Mouse (Mus musculus) retina, postnatal 1 day (tissue): ENCODE results near the gene Mapk6.

Experiments used
- DNase-seq: peaks from one replicate; pipeline ENCODE4 v3.0.0-alpha.2; 2012

Mapk6 gene

GRCm38 (mm10) chr9:75424358-75425150, 14.7 kb upstream of the Mapk6 start:
- DNase-seq = no peak

GRCm38 (mm10) chr9:75423683-75424082, 13.9 kb upstream of the Mapk6 start:
- DNase-seq = no peak

- no peak for DNase-seq
Measured at GRCm38 (mm10) chr9:75422251-75422691, 12.5 kb upstream of the Mapk6 start.

- no peak for DNase-seq
Measured at GRCm38 (mm10) chr9:75414204-75414603, 4.4 kb upstream of the Mapk6 start.

DNA sequence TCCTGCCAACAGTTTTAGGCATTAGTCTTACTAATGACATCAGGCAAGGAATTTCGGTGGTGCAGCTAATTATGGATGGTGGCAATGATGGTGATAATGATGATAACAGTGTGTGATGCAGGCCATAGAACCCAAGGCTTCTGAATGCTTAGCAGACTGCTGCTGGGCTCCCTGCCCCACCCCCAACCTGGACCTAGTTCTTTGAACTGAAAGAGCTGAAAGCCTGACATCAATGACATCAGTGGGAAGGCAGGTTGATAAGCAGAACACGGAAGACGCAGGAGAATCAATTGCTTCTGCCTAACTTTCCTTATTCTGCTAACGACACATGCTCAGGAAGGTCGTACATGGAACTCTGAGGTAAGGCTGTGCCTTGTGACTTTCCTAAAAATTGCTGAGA, 3.4 kb upstream of the Mapk6 start:
- no peak for DNase-seq

DNA sequence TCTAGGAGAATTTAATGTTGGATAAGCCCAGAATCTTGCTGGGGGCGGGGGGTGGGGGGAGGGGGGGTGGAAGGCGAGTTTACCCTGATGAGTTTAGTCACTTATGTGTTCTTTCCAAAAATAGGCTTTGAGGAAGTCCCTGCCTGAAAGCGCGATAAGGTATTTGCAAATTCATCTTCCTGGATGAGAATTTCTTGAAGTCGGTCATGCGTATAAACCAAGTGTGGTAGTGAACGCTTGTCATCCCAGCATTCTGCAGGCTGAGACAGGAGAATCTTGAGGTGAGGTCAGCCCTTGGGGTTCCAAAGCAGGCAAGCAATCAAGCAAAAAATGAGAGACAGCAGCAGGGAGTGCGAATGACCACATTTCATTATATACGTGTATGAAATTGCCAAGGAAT, 1.8 kb upstream of the Mapk6 start:
- DNase-seq = no peak

DNA sequence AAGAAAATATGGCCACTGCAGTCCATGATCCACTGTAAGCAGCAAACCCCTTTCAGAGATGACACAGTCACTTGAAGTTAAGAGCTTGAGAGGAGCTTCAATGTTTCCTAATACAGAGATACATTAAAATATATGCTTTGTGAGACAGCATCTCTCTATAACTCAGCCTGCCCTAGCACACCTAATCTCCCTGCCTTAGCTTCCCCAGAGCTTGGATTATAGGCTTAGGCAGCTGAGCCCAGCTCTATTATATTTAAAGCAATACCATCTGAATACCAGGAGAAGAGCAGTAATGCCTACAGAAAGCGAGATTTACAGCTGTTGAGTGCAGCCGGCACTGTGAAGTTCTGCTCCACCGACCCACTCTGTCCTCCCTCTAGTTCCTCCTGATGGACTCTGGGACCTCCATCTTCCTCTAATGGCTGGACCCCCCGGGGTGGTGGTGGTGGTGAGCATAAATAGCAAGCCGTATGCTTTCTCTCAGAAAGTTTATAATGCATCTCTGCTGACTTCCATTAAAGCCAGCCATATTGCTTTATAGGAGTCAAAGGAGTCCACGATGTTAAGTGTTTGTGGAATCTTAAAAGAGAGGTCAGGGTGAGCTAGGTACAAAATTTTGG, 1.2 kb upstream of the Mapk6 start:
- peak; percentile 52 for DNase-seq

- peak; percentile 69 for DNase-seq
Measured at GRCm38 (mm10) chr9:75409031-75409851, 564 bp downstream of the Mapk6 start.

- no peak for DNase-seq
Measured at GRCm38 (mm10) chr9:75408204-75408826, 1.5 kb downstream of the Mapk6 start.

DNA sequence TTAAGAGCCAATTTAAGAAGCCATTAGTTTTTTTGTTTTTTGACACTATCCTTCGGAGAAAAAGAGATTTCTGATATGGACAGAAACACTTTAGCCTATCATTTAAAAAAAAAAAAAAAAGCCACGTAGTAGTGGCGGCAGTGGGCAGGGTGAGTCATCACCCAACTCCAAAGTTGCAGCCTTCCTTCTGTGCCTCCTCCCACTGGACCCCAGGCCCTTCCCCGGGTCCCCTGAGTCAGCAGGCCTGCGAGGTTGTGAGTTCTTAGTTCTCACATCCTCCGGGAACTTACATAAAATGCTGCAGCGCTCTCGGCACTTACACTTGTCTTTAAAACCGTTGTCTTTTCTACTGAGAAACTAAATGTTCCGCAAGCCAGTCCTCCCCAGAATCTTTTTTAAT, 2.0 kb downstream of the Mapk6 start:
- no peak for DNase-seq

- no peak for DNase-seq
Measured at GRCm38 (mm10) chr9:75406121-75406520, 3.7 kb downstream of the Mapk6 start.

DNA sequence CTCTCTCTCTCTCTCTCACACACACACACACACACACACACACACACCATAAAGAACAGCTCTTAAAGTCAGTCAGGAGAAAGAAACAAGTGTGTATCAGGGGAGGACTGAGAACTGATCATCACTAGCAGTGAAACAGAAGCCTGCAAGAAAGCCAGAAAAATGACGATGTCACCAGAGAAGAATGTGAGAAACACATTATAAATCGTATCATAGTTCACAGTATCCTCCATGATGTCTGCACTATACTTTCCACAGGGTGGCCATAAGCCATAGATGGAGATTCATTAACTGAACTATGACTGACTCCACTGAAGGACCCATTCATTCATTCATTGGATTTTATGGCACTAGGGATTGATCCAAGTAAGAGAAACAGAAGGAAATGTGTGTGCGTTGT, 6.3 kb downstream of the Mapk6 start:
- no peak for DNase-seq

- no peak for DNase-seq
Measured at GRCm38 (mm10) chr9:75401593-75402504, 8.0 kb downstream of the Mapk6 start.

DNA sequence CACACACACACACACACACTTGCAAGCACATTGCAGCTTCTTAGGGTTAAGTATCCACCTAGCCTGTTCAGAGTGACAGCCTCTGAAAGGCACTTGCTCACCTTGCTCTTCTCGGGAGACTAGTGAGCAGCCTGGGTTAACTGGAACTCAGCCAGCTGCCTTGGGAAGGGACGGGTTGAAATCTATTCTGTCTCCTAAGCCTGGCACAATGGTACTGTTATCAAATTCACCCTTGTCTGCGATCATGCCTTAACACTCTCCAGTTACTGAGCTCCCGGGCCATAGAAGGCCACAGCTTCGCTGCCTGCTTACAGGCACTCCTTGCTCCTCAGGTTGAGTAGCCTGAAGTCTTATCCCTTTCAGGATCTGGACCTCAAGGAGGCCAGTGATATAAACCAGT, 9.2 kb downstream of the Mapk6 start:
- no peak for DNase-seq

DNA sequence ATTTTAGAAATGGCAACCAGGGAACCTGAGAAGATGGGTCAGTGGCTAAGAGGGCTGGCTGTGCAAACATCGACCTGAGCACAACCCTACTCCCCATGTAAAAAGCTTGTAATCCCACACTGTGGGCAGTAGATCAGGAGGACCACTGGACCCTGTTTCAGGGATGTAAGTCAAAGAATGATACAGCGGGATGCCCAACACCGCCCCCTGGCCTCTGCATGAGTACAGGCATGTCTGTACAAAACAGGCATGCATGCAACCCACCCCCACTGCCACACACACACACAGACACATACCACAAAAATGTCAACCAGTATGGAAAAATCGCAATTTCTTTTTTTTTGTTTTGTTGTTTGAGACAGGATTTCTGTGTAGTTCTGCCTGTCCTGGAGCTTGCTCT, 10.7 kb downstream of the Mapk6 start:
- no peak for DNase-seq

DNA sequence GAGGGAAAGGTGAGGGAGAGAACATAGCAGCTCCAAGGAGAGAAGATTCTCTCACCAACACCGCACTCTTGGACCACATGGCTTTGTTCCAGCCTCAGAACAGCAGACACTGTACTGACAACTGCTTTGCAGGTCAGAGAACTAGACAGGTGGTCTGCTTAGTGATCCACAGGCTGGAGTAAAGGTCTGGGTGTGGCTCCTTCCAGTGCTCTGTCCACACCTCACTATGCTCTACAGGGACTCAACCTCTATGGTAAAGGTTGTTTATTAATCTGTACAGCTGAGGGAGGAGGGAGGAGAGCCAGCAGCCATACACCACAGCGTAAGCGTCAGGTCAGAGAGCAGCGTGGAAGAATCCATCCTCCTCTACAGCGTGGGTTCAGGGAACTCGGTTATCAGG, 13.8 kb downstream of the Mapk6 start:
- DNase-seq = no peak

GRCm38 (mm10) chr9:75393251-75393650, 16.6 kb downstream of the Mapk6 start:
- no peak for DNase-seq

GRCm38 (mm10) chr9:75385218-75385974, 24.4 kb downstream of the Mapk6 start:
- no peak for DNase-seq

- no peak for DNase-seq
Measured at GRCm38 (mm10) chr9:75384337-75384962, 25.4 kb downstream of the Mapk6 start.

GRCm38 (mm10) chr9:75383785-75384184, 26.0 kb downstream of the Mapk6 start:
- DNase-seq = no peak

DNA sequence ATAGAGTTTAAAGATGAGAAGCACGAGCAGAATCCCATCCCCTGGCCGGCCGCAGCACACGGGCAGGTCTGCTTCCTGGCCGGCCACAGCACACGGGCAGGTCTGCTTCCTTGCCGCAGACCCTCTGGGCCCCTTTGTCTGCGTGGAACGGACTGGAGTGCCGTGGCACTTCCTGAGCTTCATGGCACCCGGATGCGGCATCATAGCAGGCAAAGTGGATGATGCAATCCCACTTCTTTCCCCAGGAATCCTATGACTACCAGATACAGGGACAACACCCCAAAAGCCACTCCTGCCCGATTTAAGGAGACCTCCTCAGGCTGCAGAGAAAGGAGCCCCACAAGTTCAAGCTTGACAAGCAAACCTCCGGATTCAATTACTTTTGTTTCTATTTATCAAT, 27.0 kb downstream of the Mapk6 start:
- DNase-seq = no peak
